Mouse (Mus musculus) thymus, adult 2 months (tissue): ENCODE results near the gene Zfp37.

Source experiments
- CTCF ChIP-seq: fragments of 200-500 bp; IDR thresholded peaks from 2 replicates; pipeline ENCODE4 v1.5.1; 2012; ENCODE audit warnings: mild to moderate bottlenecking, control low read depth, low read length, moderate library complexity, borderline replicate concordance; ENCODE audit not compliant: control insufficient read depth, poor library complexity, insufficient read depth; ENCODE audit errors: extremely low read depth
- POLR2A ChIP-seq: fragments of 200-500 bp; IDR thresholded peaks from 2 replicates; pipeline ENCODE4 v1.6.1; 2012; ENCODE audit warnings: mild to moderate bottlenecking, low read length, control low read depth, moderate library complexity; ENCODE audit not compliant: control insufficient read depth, poor library complexity, insufficient read depth; ENCODE audit errors: extremely low read depth

DNA sequence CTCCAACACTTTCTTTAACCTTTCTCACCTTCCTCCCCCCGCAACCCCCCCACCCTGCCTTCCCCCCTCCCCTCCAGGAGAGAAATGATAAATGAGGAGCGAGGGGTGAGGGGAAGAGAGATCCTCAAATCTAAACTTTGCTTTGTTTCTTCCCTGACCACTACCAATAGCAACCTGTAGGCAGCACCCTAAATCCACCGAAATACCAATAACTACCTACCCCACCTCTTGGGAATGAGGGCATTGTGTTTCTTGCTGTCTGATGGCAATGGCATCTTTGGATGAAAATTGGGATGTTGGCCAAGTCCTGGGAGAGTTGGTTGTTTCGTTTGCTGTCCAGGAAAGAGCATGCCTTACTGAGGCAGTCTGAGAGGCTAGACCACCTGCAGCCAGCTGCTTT, 20.8 kb downstream of the Zfp37 start:
- TF ChIP-seq CTCF (no peak), POLR2A (no peak)
